Mouse (Mus musculus) c-Kit-positive CD71-positive TER-119-negative erythroid progenitor cells, embryonic 14.5 days (primary cell): Measurements from ENCODE around the gene Usp54.
"Not testable (repeated sequence)": the region's sequence is repeated elsewhere in the genome, so short reads cannot be mapped to it uniquely, and the experiment has no call there.

ENCODE experiments used
- DNase-seq: peaks from one replicate; pipeline ENCODE4 v3.0.0-alpha.2; 2013; ENCODE audit warnings: low read depth

Usp54 gene

DNA sequence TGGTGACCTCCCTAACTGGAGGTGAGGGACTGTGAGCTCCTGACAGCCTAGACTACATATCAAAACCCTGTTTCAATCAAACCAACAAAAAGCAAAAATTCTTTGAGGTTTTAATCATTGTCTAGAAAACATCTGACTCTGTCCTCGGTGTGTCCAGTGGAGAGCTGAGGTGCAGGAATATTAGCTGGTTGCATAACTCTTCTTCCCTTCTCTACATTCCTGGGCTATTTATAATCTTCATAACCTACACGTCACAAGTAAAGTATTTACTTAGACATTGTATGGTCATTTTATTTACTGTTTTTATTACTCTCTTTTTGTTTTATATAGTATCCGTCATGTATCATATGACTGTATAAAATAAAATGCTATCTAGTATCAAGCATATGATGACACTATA lies 31.3 kb downstream of the Usp54 start:
- DNase-seq: no peak

DNA sequence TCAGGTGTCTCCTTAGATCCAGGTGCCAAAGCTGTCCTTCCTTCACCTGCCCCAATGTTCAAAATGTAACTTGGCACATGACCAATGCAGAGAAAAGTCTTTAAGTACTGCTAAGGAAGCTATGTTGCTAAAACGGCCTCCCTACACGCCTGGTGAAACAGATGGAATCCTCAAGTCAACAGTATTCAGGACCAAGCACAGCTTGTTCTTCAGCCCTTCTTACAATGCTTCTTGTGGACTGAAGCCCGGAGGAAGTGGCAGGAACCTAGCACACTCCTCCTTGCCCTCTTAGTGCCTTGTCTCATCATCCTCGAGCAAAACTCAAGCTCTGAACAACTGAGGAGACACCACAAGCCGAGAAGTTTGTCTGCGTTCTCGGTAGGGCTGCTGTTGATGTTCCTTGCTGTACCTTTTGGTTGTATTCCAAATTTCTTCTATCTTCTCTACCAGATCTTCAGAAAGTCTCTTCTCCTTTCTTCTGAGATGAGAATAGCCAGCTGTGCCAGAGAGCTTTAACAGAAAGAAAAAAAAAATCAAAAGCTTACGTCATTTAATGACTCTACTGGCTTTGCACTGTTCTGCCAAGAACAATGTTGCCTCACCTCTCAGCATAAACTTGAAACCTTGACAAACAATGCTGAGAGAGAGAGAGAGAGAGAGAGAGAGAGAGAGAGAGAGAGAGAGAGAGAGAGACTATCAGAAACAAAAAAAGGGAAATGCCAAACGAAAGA lies 33.3 kb downstream of the Usp54 start:
- DNase-seq: no peak

- no peak for DNase-seq
These were observed 39.6 kb downstream of the Usp54 start for GRCm38 (mm10) chr14:20601287-20601686.

- DNase-seq: no peak
These were observed 40.7 kb downstream of the Usp54 start for GRCm38 (mm10) chr14:20600203-20600602.

GRCm38 (mm10) chr14:20599542-20599941 lies 41.3 kb downstream of the Usp54 start:
- DNase-seq: peak; percentile 65

DNA sequence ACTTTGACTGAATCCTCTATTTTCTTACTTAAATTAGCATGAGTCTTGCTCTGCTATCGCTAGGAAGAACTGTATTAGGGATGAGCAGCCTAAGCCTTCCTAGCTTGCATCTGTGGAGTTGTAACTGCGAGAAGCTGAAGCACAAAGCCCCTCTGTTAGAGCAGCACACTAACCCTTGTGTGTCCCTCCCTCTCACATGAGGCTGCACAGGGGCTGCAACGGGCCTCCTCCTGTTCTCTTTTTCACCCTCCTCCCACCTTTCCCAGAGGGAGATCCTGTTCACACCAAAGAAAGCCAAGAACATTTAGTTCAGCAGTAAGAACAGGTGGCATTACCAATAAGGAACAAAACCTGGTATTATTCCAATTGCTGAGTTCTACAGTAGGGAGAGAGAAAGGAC lies 45.1 kb downstream of the Usp54 start:
- DNase-seq: no peak

DNA sequence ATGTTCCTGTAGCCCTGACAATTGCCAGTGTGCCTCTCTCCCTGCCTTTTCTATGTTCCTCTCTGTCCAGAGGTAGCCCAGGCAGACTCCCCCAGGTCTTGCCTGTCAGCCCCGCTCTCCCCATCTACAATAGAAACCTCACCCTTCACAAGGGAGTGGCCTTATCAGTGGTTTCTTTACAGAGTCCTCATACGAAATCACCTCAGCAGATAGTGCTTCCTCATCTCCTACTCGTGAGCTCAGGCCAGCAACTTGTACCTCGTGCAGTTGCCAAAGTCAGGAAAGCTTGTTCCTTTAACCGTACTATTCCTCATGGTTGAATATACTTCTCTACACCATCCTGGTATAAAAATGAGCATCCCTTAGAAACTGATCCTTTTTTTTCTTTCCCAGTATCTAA lies 53.4 kb downstream of the Usp54 start:
- DNase-seq: no peak

DNA sequence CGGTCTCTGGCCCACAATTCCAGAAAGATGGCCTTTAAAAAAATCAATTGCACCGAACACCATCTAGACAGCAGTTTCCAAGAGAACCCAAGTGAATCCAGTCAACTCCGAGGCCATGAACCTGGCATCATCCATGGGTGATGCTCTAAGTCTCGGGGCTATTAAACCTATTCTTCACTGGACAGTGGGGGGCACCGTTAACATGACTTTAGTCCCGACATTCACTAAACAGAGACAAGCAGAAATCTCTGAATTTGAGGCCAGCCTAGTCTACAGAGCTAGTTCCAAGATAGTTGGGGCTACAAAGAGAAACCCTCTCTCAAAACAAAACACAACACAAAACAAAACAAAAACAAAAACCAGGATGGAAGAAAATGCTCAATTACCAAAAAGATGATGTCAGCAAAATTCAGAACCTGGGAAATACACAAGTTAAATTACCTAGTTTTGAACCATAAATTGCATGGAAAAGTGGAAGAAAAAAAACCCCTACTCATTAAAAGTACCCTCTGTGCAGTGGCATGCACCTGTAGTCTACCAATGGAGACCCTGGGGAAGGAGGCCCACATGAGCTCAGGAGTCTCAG lies 61.9 kb downstream of the Usp54 start:
- no peak for DNase-seq

DNA sequence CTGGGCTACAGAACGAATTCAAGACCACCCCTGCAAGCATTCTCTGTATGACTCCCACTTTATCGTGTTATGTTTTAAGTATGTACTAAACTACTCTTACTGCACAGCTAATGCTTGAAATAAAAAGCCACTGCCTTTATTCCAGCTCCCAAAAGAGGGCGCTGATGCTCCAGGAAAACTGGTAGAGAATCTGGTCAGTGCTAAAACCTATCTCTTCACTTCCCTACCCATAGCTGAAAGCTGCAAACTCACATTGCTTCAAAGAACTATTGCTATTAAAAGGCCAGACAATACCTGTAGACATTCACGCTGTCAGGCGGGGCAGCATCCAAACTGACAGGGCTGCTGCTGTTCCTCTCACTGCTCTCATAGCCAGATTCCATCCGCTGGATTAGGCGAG lies 64.7 kb downstream of the Usp54 start:
- DNase-seq: no peak

- not testable (repeated sequence) for DNase-seq
These were observed 67.7 kb downstream of the Usp54 start for GRCm38 (mm10) chr14:20573196-20573595.

DNA sequence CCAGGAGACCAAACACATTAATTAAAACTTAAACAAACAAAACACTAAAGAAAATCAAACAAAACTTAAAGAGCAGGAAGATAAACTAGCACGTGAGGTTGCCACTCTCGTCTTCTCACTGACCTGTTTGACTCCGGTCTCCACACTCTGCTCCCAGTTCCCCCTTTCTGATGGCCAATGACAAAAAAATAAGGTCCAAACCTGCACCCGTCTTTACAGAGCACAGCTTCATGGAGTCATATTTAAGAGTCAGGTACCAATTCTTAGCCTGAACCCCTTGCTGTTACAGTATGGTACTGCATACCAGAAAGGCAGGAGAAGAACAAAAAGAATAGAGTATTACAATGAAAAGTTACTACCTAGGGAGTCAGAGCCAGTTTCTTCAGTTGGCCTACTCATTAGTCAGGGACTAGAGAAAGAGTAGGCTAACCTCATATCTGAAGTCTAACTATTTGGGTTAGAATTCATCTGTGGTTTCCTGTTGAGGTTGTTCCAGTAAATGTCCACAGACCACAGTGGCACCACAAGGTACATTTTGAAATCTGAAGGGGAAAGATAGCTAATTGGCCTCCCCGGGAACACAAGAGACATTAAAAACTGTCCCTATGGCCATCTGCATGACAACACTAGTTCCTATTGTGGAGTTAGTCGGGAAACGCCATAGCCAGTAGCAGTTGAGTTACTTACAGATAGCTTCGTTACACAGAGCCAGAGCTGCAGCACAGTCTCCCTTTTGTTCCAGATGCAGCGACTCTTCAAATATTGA lies 75.4 kb downstream of the Usp54 start:
- no peak for DNase-seq

DNA sequence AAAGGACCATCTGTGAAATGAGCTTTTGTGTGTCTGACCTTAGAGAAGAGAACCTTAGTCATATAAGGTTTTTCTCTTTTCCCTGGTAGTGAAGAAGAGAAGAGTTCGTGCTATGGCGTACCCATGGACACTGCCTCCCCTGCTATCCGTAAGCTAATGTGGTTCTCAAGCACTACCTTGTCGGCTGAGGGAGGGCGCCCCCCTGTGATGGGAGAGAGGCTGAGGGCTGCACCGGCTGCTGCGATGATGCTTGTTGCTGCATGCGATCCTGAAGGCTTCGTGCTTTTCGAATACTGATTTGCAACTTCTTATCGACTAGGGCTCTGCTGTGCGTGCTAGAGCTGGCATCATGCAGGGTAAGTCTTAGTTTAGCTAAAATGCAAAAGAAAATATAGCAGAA lies 76.2 kb downstream of the Usp54 start:
- DNase-seq: no peak

DNA sequence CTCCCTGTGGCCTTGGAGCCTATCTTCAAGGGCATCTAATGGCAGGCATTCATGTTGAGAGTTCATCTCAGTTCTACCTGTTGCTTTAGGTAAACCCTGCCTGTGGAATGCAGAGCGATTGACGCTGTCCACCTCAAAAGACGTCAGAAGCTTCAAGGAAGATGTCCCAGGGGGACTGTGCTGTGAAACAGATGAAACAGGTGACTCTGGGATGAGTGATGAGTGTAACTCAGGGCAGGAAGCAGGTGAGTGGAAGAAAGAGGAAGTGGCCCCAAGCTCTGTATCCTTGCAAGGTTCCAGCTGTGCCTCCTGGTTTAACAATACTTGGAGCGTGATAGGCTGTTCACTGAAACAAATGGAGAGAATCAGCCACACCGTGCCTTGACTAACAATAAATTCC lies 79.0 kb downstream of the Usp54 start:
- DNase-seq: no peak

DNA sequence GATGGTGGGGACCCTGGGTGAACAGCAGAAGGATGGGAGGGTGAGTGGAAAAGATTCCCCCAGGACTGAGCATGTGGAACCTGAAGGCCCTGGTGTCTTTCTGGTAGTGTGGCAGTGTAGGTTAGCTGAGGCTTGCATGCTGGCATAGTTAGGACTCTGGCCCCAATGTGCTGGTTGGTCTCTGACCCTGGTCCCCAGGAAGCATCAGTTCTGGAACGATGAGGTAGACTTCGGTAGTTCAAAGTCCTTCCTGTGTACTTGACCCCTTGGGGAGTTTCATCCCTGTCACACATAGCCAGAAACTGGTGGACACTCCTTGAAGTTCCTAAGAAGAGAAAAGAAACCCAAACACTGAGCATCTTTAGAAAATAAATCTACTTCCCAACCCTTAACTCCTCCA lies 90.7 kb downstream of the Usp54 start:
- no peak for DNase-seq

DNA sequence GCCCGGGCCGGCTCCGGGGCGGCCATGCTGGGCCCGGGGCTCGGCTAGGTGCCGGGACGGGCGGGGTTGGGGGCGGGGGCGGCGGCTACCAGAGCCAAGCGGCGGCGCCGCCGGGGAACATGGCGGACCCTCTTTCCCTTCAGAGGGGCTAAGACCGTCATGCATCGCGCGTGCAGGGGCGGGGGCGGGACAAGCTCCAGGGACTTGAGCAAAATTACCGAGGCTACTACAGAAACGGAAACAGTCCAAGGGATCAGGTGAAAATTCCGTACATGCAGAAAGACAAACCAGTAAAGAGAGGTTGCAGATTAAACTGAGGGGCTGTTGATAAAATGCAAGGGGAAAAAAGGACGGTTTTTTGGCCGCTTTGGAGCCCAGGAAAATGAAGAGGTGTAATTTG lies 94.4 kb downstream of the Usp54 start, which contains the start of gene Ppp3cb:
TSS of gene Ppp3cb (minus strand) at position 159 of the 400 bp plus-strand sequence.
- peak; percentile 89 for DNase-seq

DNA sequence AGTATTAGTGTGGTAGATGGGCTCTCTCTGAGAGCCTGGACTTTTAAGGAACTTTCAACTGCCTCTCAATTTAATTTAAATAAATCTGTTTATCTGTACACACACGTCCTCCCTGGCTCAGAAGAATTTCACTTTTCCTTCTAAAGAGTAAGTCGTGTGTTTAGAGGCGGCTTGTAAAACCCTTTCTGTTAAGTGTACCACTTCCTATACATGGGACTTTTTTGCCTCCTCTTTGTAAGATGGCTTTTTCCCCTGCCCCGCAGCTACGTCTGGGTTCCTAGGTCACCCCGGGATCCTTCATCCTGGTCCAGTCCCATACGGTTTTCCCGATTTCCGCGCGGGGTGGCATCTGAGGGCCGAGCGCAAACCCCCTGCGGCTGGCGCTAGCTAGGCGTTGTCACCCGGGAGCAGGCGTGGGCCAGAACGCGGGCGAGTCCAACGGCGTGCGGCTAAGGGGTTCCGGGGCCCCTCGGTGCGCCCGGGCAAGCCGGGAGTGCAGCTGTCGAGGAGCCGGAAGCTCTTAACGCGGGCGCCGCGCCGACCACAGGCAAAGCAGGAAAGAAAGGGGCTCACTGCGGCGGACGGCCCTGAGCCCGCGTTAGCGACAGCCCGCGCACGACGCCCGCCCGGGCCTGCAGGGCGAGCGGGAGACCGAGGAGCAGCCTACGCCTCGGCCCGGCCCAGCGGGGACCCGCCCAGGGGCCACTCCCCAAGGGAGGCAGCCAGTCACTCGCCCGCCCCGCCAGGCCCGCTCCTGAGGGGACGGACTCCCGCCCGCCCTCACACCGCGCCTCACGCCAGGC lies 95.1 kb downstream of the Usp54 start:
- DNase-seq: peak; percentile 79

- DNase-seq: peak; percentile 65
These were observed 96.1 kb downstream of the Usp54 start for GRCm38 (mm10) chr14:20544467-20545411.

DNA sequence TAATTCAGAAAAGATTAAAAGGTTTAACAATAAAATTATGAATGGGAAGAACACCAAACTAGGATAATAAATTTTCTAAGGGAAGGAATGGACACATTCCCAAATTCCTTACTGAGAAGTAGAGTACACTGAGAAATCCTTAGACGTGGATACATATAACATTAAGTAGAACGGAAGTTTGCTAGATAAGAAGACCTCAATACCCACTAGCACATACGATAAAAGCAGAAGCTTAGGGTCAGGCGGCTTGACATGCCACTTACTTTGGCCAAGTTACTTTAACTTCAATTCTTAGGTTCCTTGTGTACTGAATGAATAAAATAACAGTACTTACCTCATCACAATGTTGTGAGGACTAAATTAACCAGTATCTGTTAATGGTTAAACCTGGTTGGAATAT lies 111.2 kb downstream of the Usp54 start:
- DNase-seq: no peak

DNA sequence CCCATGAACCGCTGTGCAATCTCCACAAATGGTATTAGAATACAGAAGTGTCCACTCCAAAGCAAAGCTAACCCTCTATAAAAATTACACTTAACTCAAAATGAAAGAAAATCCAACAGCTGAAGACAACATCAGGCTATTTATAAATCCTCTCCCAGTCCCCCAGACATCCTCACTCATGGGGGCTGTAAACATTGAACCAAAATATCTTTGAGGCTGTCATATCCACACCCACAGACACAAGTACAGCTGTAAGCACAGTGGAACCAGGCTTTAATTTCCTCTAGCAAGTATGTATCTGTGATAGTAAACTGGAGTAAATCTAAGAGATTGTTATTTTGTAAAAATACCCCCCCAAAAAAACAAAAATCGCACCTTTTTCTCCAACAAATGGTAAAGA lies 120.7 kb downstream of the Usp54 start:
- DNase-seq: no peak

GRCm38 (mm10) chr14:20508424-20508823 lies 132.4 kb downstream of the Usp54 start:
- DNase-seq: no peak

DNA sequence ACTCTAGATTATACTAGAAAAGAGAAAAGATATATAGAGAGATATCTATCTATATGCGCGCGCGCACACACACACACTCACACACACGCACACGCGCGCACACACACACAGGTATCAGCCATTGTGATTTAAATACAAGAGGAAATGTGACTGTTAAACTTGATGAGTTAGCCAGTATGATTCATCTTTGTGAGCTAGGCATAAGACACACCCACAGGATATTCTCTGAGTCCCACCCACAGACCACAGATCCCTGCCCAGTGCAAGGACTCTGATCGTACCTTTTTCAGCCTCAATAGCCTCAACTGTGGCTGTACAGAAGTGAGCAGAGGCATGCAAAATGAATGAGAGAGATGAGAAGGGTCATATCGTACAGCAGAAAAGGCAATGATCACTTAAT lies 137.9 kb downstream of the Usp54 start:
- DNase-seq: no peak
